Mouse (Mus musculus) CH12.LX (cell line): ENCODE measurements around the gene Lrig3. TPM values are rescaled to one million over a fixed set of nuclear protein-coding genes. Genes with fewer than 3 reads are reported as not detected.

Experiments
- DNase-seq: peaks from one replicate; pipeline ENCODE4 v3.0.0-alpha.2; 2013; ENCODE audit errors: extremely low read depth
- H3K27ac ChIP-seq: 2 replicates; pipeline ENCODE4 v1.5.1; 2012; ENCODE audit warnings: low read depth, mild to moderate bottlenecking, control low read depth, moderate library complexity; ENCODE audit not compliant: insufficient read depth
- H3K27me3 ChIP-seq: replicated peaks from 2 replicates; pipeline ENCODE3; 2012; ENCODE audit warnings: inconsistent platforms
- H3K36me3 ChIP-seq, 2 experiments: replicated peaks in 1 of 2; 2 replicates each; pipeline versions ENCODE3 to v1.6.1; 2012; ENCODE audit warnings: inconsistent platforms in 1 of 2, low read length in 1 of 2, mild to moderate bottlenecking in 1 of 2, mixed read lengths in 1 of 2, moderate library complexity in 1 of 2; ENCODE audit not compliant: control insufficient read depth in 1 of 2, insufficient read depth in 1 of 2
- H3K4me1 ChIP-seq, 2 experiments: 2 replicates each; pipeline ENCODE4 v1.6.1; 2012; ENCODE audit warnings: inconsistent platforms in 1 of 2, moderate library complexity in 1 of 2; ENCODE audit not compliant: insufficient read depth in 2 of 2, control insufficient read depth in 1 of 2
- H3K4me2 ChIP-seq: 2 replicates; pipeline ENCODE4 v1.6.1; 2012; ENCODE audit warnings: low read depth, mild to moderate bottlenecking, control low read depth; ENCODE audit not compliant: poor library complexity, insufficient read depth, severe bottlenecking
- H3K4me3 ChIP-seq, 3 experiments: fragments of 150-350 bp in 1 of 3; sonication (generic) in 1 of 3; replicated peaks in 1 of 3; 2 replicates each; pipeline versions ENCODE3 to v1.5.1; 2011 to 2012; ENCODE audit warnings: low read depth in 2 of 3, low read length in 2 of 3, mild to moderate bottlenecking in 2 of 3, moderate library complexity in 2 of 3, control low read depth in 1 of 3, improper control_type of control experiment in 1 of 3, inconsistent platforms in 1 of 3, mixed read lengths in 1 of 3; ENCODE audit not compliant: poor library complexity in 1 of 3
- H3K79me2 ChIP-seq: replicated peaks from 2 replicates; pipeline ENCODE4 v1.6.1; 2012; ENCODE audit warnings: mild to moderate bottlenecking, moderate library complexity; ENCODE audit not compliant: control insufficient read depth, poor library complexity, insufficient read depth, severe bottlenecking; ENCODE audit errors: extremely low read depth
- H3K9ac ChIP-seq: 2 replicates; pipeline ENCODE4 v1.6.1; 2012; ENCODE audit warnings: low read depth, mild to moderate bottlenecking, control low read depth, moderate library complexity; ENCODE audit not compliant: insufficient read depth
- H3K9me3 ChIP-seq: replicated peaks from 2 replicates; pipeline ENCODE3; 2012; ENCODE audit warnings: low read length, inconsistent platforms, mixed read lengths
- BHLHE40 ChIP-seq: IDR thresholded peaks from 2 replicates; pipeline ENCODE4 v1.6.1; 2011; ENCODE audit warnings: mild to moderate bottlenecking, low read depth, low read length, improper control_type of control experiment
- CHD1 ChIP-seq: IDR thresholded peaks from 2 replicates; pipeline ENCODE4 v1.6.1; 2012; ENCODE audit warnings: low read depth, low read length, improper control_type of control experiment, inconsistent platforms
- CHD2 ChIP-seq: IDR thresholded peaks from 2 replicates; pipeline ENCODE4 v1.6.1; 2011; ENCODE audit warnings: low read length, improper control_type of control experiment
- E2F4 ChIP-seq: IDR thresholded peaks from 2 replicates; pipeline ENCODE4 v1.6.1; 2011; ENCODE audit warnings: low read depth, low read length, improper control_type of control experiment; ENCODE audit not compliant: insufficient replicate concordance
- EP300 ChIP-seq: IDR thresholded peaks from 2 replicates; pipeline ENCODE4 v1.6.1; 2011; ENCODE audit warnings: low read length, improper control_type of control experiment
- GABPA ChIP-seq: IDR thresholded peaks from 2 replicates; pipeline ENCODE4 v1.6.1; 2012; ENCODE audit warnings: low read depth, low read length, improper control_type of control experiment, inconsistent platforms; ENCODE audit not compliant: insufficient replicate concordance
- HCFC1 ChIP-seq: IDR thresholded peaks from 2 replicates; pipeline ENCODE4 v1.6.1; 2012; ENCODE audit warnings: low read depth, mild to moderate bottlenecking, inconsistent platforms, low read length, improper control_type of control experiment
- JUN ChIP-seq: IDR thresholded peaks from 2 replicates; pipeline ENCODE4 v1.6.1; 2011; ENCODE audit warnings: low read depth, mild to moderate bottlenecking, low read length, improper control_type of control experiment, moderate library complexity; ENCODE audit not compliant: insufficient read depth
- MAFK ChIP-seq: IDR thresholded peaks from 2 replicates; pipeline ENCODE4 v1.6.1; 2011; ENCODE audit warnings: low read length, improper control_type of control experiment; ENCODE audit not compliant: insufficient replicate concordance
- MAX ChIP-seq: IDR thresholded peaks from 2 replicates; pipeline ENCODE4 v1.6.1; 2011; ENCODE audit warnings: low read length, improper control_type of control experiment
- MEF2A ChIP-seq: IDR thresholded peaks from 2 replicates; pipeline ENCODE4 v1.6.1; 2014; ENCODE audit warnings: low read depth, mild to moderate bottlenecking, inconsistent platforms, low read length, improper control_type of control experiment, borderline replicate concordance
- MXI1 ChIP-seq: IDR thresholded peaks from 2 replicates; pipeline ENCODE4 v1.6.1; 2011; ENCODE audit warnings: mild to moderate bottlenecking, low read depth, low read length, improper control_type of control experiment
- MYC ChIP-seq: IDR thresholded peaks from 2 replicates; pipeline ENCODE4 v1.6.1; 2011; ENCODE audit warnings: low read depth, mild to moderate bottlenecking, improper control_type of control experiment, low read length
- NELFE ChIP-seq: IDR thresholded peaks from 2 replicates; pipeline ENCODE4 v1.6.1; 2011; ENCODE audit warnings: low read depth, low read length, improper control_type of control experiment
- NRF1 ChIP-seq: IDR thresholded peaks from 2 replicates; pipeline ENCODE4 v1.6.1; 2014; ENCODE audit warnings: low read depth, mild to moderate bottlenecking, inconsistent platforms, low read length, improper control_type of control experiment, moderate library complexity
- RAD21 ChIP-seq: IDR thresholded peaks from 2 replicates; pipeline ENCODE4 v1.6.1; 2011; ENCODE audit warnings: low read depth, mild to moderate bottlenecking, low read length, improper control_type of control experiment, moderate library complexity
- RCOR1 ChIP-seq: conservative IDR thresholded peaks from 2 replicates; pipeline ENCODE4 v1.6.1; 2012; ENCODE audit warnings: low read depth, mild to moderate bottlenecking, inconsistent platforms, low read length, improper control_type of control experiment
- TBP ChIP-seq: conservative IDR thresholded peaks from 2 replicates; pipeline ENCODE4 v1.6.1; 2011; ENCODE audit warnings: low read depth, low read length, improper control_type of control experiment
- UBTF ChIP-seq: IDR thresholded peaks from 2 replicates; pipeline ENCODE4 v1.6.1; 2012; ENCODE audit warnings: low read depth, mild to moderate bottlenecking, inconsistent platforms, low read length, improper control_type of control experiment, moderate library complexity
- USF2 ChIP-seq: conservative IDR thresholded peaks from 2 replicates; pipeline ENCODE4 v1.6.1; 2011; ENCODE audit warnings: low read depth, low read length, improper control_type of control experiment
- ZC3H11A ChIP-seq: IDR thresholded peaks from 2 replicates; pipeline ENCODE4 v1.6.1; 2012; ENCODE audit warnings: low read depth, mild to moderate bottlenecking, inconsistent platforms, low read length, improper control_type of control experiment
- ZKSCAN1 ChIP-seq: IDR thresholded peaks from 2 replicates; pipeline ENCODE4 v1.6.1; 2012; ENCODE audit warnings: low read depth, inconsistent platforms, low read length, improper control_type of control experiment, borderline replicate concordance
- ZMIZ1 ChIP-seq: IDR thresholded peaks from 2 replicates; pipeline ENCODE4 v1.6.1; 2012; ENCODE audit warnings: low read depth, mild to moderate bottlenecking, inconsistent platforms, low read length, improper control_type of control experiment
- dilution Hi-C: fragments of 300-500 bp; cut with MboI; formaldehyde crosslinking; loops from 2 replicates; pipeline ENCODE4 v1.14.3; 2020; ENCODE audit warnings: low sequenced_read_pairs; ENCODE audit not compliant: extremely low pct_unique_long_range_greater_than_20kb, extremely low pct_ligation_motif_present
- in situ Hi-C: fragments of 300-500 bp; cut with MboI; formaldehyde crosslinking; loops from 3 replicates; pipeline ENCODE4 v1.14.3; 2019; ENCODE audit warnings: low sequenced_read_pairs, low pct_ligation_motif_present, low pct_unique_long_range_greater_than_20kb, mixed read lengths
- polyA plus RNA-seq: library from polyadenylated mRNA; unstranded; fragments of >175 nt; gene quantifications from 2 replicates; pipeline ENCODE4 v1.2.1, GENCODE M21; 2012; ENCODE audit warnings: low read depth; ENCODE audit not compliant: insufficient read length
- total RNA-seq, 2 experiments: library from RNA; depleted of rRNA; stranded (reverse); fragments of 300-350 nt in 1 of 2; fragments of >200 nt in 1 of 2; gene quantifications; 2 replicates each; pipeline ENCODE4 v1.2.3; 2012 to 2014

Lrig3 gene
- total and polyA plus RNA-seq, 3 experiments = not detected

DNA sequence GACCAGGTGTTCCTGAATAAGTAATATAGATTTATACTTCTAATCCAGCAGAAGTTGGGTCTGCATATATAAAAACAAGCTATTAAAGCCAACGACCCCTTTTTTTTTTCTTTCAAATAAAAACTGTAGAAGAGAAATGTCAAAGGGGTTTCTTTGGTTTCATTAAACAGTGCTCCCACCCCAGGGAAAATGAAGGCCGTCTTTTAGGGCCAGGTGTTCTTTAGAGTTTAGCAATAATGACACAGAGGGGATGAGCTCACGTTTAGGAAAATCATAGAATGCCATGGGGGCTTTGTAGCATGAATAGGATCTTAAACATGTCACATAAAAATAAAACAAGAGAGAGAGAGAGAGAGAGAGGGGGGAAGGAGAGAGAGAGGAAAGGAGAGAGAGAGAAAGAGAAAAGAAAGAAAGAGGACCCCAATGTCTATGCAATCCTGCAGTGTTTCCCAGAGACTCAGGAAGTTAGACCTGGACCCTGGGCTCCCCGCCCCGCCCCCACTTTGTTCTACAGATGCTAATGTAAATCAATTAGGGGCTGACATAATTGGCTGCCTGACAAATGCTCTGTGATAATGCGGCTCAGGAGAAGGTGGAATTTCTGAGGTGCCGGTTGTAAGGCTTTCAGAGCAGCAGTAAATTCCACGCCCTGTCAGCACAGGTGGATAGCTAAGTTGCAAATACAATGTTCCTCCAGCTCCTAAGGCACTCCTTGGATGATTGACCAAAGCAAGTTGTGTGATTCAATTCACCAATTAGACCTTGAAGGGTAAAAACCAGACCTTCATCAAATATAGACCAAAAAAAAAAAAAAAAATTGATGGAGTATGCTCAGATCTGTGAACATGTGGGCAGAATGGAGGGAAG, 62.8 kb downstream of the Lrig3 start:
- H3K36me3 ChIP-seq = no peaks in the 10 kb centered on the region
- in situ Hi-C loops = no loop called here
- no peak overlapping the region for H3K27ac ChIP-seq
- no peak overlapping the region for H3K9ac ChIP-seq
- no peaks in the 10 kb centered on the region for H3K79me2 ChIP-seq
- no peak overlapping the region for H3K4me2 ChIP-seq
- H3K4me1 ChIP-seq = no peaks in the 10 kb centered on the region
- TF ChIP-seq ZMIZ1 (no peak), ZC3H11A (no peak), MAFK (no peak), USF2 (no peak), BHLHE40 (no peak), HCFC1 (no peak), JUN (no peak)
- no peak overlapping the region for H3K4me3 ChIP-seq
- DNase-seq = no peak
- no peaks in the 10 kb centered on the region for H3K27me3 ChIP-seq
- dilution Hi-C loops = no loop called here
- peaks cover 58% of the 10 kb centered on the region for H3K9me3 ChIP-seq

DNA sequence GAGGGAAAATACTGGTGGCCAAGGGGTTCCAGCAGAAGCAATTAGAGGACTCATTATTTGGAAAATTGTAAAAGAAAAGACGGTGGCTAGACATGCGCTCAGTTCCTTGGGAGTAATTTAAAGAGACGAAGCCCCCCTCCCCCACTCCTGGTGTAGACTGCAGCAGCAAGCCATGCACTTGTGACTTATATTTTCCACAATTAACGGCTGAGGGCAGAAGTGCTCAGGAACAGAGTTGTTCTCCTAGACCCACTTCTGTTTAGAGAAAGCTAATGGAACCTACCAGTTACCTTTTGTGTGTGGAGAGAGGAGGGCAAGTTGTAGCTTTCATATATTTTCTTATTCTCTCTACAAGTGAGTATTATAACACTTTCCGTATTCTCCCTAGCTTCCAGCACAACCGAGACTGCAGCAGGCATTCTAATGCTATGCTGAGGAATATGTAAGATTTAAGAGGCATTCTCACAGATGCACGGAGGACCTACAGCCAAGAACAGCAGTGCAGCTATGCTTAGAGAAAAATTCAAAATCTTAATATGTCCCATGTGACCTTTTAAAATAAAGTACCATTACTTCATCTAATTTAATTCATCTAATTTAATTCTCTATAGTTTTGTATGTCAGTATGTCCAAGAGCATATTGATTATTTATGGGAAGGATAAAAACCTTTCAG, 63.6 kb downstream of the Lrig3 start:
- no peaks in the 10 kb centered on the region for H3K36me3 ChIP-seq
- no peak overlapping the region for H3K4me2 ChIP-seq
- no peaks in the 10 kb centered on the region for H3K4me1 ChIP-seq
- no peaks in the 10 kb centered on the region for H3K27me3 ChIP-seq
- no peak overlapping the region for H3K4me3 ChIP-seq
- H3K9ac ChIP-seq = no peak overlapping the region
- dilution Hi-C loops = no loop called here
- no peak for TF ChIP-seq MYC
- TF ChIP-seq CHD1 = no peak
- TF ChIP-seq MEF2A = no peak
- TF ChIP-seq BHLHE40 = no peak
- TF ChIP-seq ZKSCAN1 = no peak
- TF ChIP-seq EP300 = no peak
- TF ChIP-seq E2F4 = no peak
- no peak for TF ChIP-seq RAD21
- no peak for TF ChIP-seq UBTF
- TF ChIP-seq CHD2 = no peak
- TF ChIP-seq TBP = no peak
- no peak for TF ChIP-seq NELFE
- no peak for TF ChIP-seq NRF1
- TF ChIP-seq ZMIZ1 = no peak
- TF ChIP-seq MAX = no peak
- no peak for TF ChIP-seq GABPA
- TF ChIP-seq RCOR1 = no peak
- no peak for TF ChIP-seq HCFC1
- TF ChIP-seq MXI1 = no peak
- DNase-seq = no peak
- no peaks in the 10 kb centered on the region for H3K79me2 ChIP-seq
- H3K9me3 ChIP-seq = peaks cover 57% of the 10 kb centered on the region
- in situ Hi-C loops = no loop called here
- no peak overlapping the region for H3K27ac ChIP-seq
